Mouse (Mus musculus) lung, adult 2 months (tissue): ENCODE results near the gene Dnah9. TPM values are rescaled to one million over a fixed set of nuclear protein-coding genes. Genes with fewer than 3 reads are reported as not detected.

Source experiments
- DNase-seq: peaks from one replicate; pipeline ENCODE4 v3.0.0; 2022
- H3K4me1 ChIP-seq: fragments of 200-500 bp; 2 replicates; pipeline ENCODE4 v1.6.1; 2011; ENCODE audit warnings: low read length; ENCODE audit not compliant: control insufficient read depth, insufficient read depth
- H3K4me3 ChIP-seq: fragments of 200-500 bp; replicated peaks from 2 replicates; pipeline ENCODE3; 2011; ENCODE audit warnings: low read depth, mild to moderate bottlenecking, control low read depth, low read length; ENCODE audit errors: extremely low read depth
- CTCF ChIP-seq: fragments of 200-500 bp; IDR thresholded peaks from 2 replicates; pipeline ENCODE4 v1.5.1; 2011; ENCODE audit warnings: mild to moderate bottlenecking, low read length, control low read depth; ENCODE audit not compliant: insufficient read depth
- POLR2A ChIP-seq: fragments of 200-500 bp; IDR thresholded peaks from 2 replicates; pipeline ENCODE4 v1.6.1; 2011; ENCODE audit warnings: low read depth, mild to moderate bottlenecking, control low read depth, low read length, borderline replicate concordance; ENCODE audit errors: extremely low read depth
- WGBS: fragments of 180-500 bp; shearing (Covaris S2); methylation state at CpG from one replicate; pipeline ENCODE4 v1.1.7; 2018; 5-methylcytosine and 5-hydroxymethylcytosine counted together
- polyA plus RNA-seq: library from polyadenylated mRNA; depleted of rRNA; stranded (reverse); fragments of >200 nt; gene quantifications from 2 replicates; pipeline ENCODE4 v1.2.3, GENCODE M21; 2012; rRNA removed

Gene Dnah9
- polyA plus RNA-seq = 3.2 and 3.9 TPM in 2 replicates

GRCm38 (mm10) chr11:66167801-66168651 lies at the start of gene Dnah9:
Dnah9 (minus strand) TSS chr11:66168551.
- TF ChIP-seq CTCF (no peak), POLR2A (peak; percentile 36; the same call in 1 of the 2 replicates)
- peak; percentile 50 for DNase-seq
- Histone ChIP-seq H3K4me1 (no peaks in the 10 kb centered on the region), H3K4me3 (peak within 1 kb of the TSS; percentile 42)
- WGBS = 1% methylated on average over 53 of the region's 53 CpGs

- Histone ChIP-seq H3K4me1 (no peaks in the 10 kb centered on the region), H3K4me3 (no peak overlapping the region)
- TF ChIP-seq POLR2A (no peak), CTCF (no peak)
- 60% methylated on average over 3 of the region's 3 CpGs for WGBS
- peak; percentile 17 for DNase-seq
Observed at GRCm38 (mm10) chr11:66188627-66189287, 20.4 kb upstream of the Dnah9 start.

GRCm38 (mm10) chr11:66188146-66188545 lies 19.8 kb upstream of the Dnah9 start:
- 72% methylated on average over 2 of the region's 2 CpGs for WGBS
- DNase-seq = no peak
- Histone ChIP-seq H3K4me1 (no peaks in the 10 kb centered on the region), H3K4me3 (no peak overlapping the region)
- no peak for TF ChIP-seq POLR2A
- TF ChIP-seq CTCF = no peak

- DNase-seq = no peak
- TF ChIP-seq CTCF = no peak
- TF ChIP-seq POLR2A = no peak
- Histone ChIP-seq H3K4me3 (no peak overlapping the region), H3K4me1 (no peaks in the 10 kb centered on the region)
- WGBS = 30% methylated on average over 2 of the region's 2 CpGs
Observed at GRCm38 (mm10) chr11:66177781-66178180, 9.4 kb upstream of the Dnah9 start.

- TF ChIP-seq POLR2A = no peak
- TF ChIP-seq CTCF = no peak
- no peak overlapping the region for H3K4me3 ChIP-seq
- no peak for DNase-seq
- 68% methylated on average over 2 of the region's 2 CpGs for WGBS
- H3K4me1 ChIP-seq = no peaks in the 10 kb centered on the region
Observed at GRCm38 (mm10) chr11:66164022-66164421, 4.3 kb downstream of the Dnah9 start.

- H3K4me1 ChIP-seq = no peaks in the 10 kb centered on the region
- H3K4me3 ChIP-seq = no peak overlapping the region
- TF ChIP-seq POLR2A (no peak), CTCF (no peak)
- no peak for DNase-seq
- 67% methylated on average over 11 of the region's 11 CpGs for WGBS
Observed at GRCm38 (mm10) chr11:66140631-66141252, 27.6 kb downstream of the Dnah9 start.

- H3K4me3 ChIP-seq = no peak overlapping the region
- no peaks in the 10 kb centered on the region for H3K4me1 ChIP-seq
- WGBS = 70% methylated on average over 6 of the region's 6 CpGs
- no peak for DNase-seq
- TF ChIP-seq CTCF (no peak), POLR2A (no peak)
Observed at GRCm38 (mm10) chr11:66134826-66135225, 33.5 kb downstream of the Dnah9 start.

- DNase-seq = no peak
- Histone ChIP-seq H3K4me3 (no peak overlapping the region), H3K4me1 (no peaks in the 10 kb centered on the region)
- TF ChIP-seq POLR2A (no peak), CTCF (no peak)
Observed at GRCm38 (mm10) chr11:66126150-66126549, 42.2 kb downstream of the Dnah9 start.

GRCm38 (mm10) chr11:66124496-66124895 lies 43.9 kb downstream of the Dnah9 start:
- TF ChIP-seq CTCF = no peak
- TF ChIP-seq POLR2A = no peak

More at GRCm38 (mm10) chr11:66124496-66124895, 43.9 kb downstream of the Dnah9 start:
- 32% methylated on average over 6 of the region's 6 CpGs for WGBS
- no peak overlapping the region for H3K4me3 ChIP-seq
- DNase-seq = no peak
- H3K4me1 ChIP-seq = no peaks in the 10 kb centered on the region
